Mouse (Mus musculus): ENCODE data around the gene Gdf15. TPM values are rescaled to one million over a fixed set of nuclear protein-coding genes. Genes with fewer than 3 reads are reported as not detected.

Gene Gdf15
- 0.89 TPM for total RNA-seq (2023)

GRCm38 (mm10) chr8:70632346-70632892 is at the start of gene Gdf15:
Gene Gdf15 (minus strand): TSS chr8:70632456.

GRCm38 (mm10) chr8:70673079-70673856 is 41.0 kb upstream of the Gdf15 start, which contains the start of gene Lsm4:
Gene Lsm4 (plus strand): TSS chr8:70673248.

GRCm38 (mm10) chr8:70660273-70660725 is 28.0 kb upstream of the Gdf15 start, which contains the start of gene Pgpep1:
Gene Pgpep1 (minus strand): TSS chr8:70660388.

GRCm38 (mm10) chr8:70615894-70616293 is 16.4 kb downstream of the Gdf15 start, which contains the start of gene Lrrc25:
Gene Lrrc25 (plus strand): TSS chr8:70616155.

GRCm38 (mm10) chr8:70608749-70609367 is 23.4 kb downstream of the Gdf15 start, which contains the start of gene Ssbp4:
Gene Ssbp4 (minus strand): TSS chr8:70608872.

GRCm38 (mm10) chr8:70593961-70594609 is 38.2 kb downstream of the Gdf15 start, which contains the start of gene Isyna1:
Gene Isyna1 (plus strand): TSS chr8:70594373.

Other genes with a start within 250 kb of the Gdf15 start
- 21.6 TPM for gene Crtc1, start 192.9 kb downstream of the Gdf15 start, total RNA-seq (2023)
- gene Klhl26, start 155.5 kb downstream of the Gdf15 start, total RNA-seq (2023): 7.7 TPM
- gene Tmem59l, start 145.1 kb downstream of the Gdf15 start, total RNA-seq (2023): not detected
- not detected for gene Crlf1, start 139.3 kb downstream of the Gdf15 start, total RNA-seq (2023)
- 51.6 TPM for gene Rex1bd, start 125.7 kb downstream of the Gdf15 start, total RNA-seq (2023)
- gene Uba52, start 121.7 kb downstream of the Gdf15 start, total RNA-seq (2023): 3,862 TPM
- gene Fkbp8, start 104.7 kb downstream of the Gdf15 start, total RNA-seq (2023): 240 TPM
- gene Kxd1, start 104.5 kb downstream of the Gdf15 start, total RNA-seq (2023): 61.7 TPM
- 34.7 TPM for gene Ell, start 93.0 kb downstream of the Gdf15 start, total RNA-seq (2023)
- gene Isyna1, start 38.1 kb downstream of the Gdf15 start, total RNA-seq (2023): 74.6 TPM
- gene Ssbp4, start 23.6 kb downstream of the Gdf15 start, total RNA-seq (2023): 116 TPM
- gene Lrrc25, start 16.3 kb downstream of the Gdf15 start, total RNA-seq (2023): 1.8 TPM
- 2.4 TPM for gene Pgpep1, start 27.9 kb upstream of the Gdf15 start, total RNA-seq (2023)
- gene Lsm4, start 40.8 kb upstream of the Gdf15 start, total RNA-seq (2023): 138 TPM
- 1,886 TPM for gene Jund, start 66.5 kb upstream of the Gdf15 start, total RNA-seq (2023)
- gene Iqcn, start 71.0 kb upstream of the Gdf15 start, total RNA-seq (2023): 7.8 TPM
- gene Gm3336, start 86.1 kb upstream of the Gdf15 start, total RNA-seq (2023): not detected
- 0.55 TPM for gene Pde4c, start 91.3 kb upstream of the Gdf15 start, total RNA-seq (2023)
- 5.1 TPM for gene Rab3a, start 122.2 kb upstream of the Gdf15 start, total RNA-seq (2023)
- gene Mpv17l2, start 128.5 kb upstream of the Gdf15 start, total RNA-seq (2023): 23.3 TPM
- 10.3 TPM for gene Pik3r2, start 144.3 kb upstream of the Gdf15 start, total RNA-seq (2023)
- 190 TPM for gene Mast3, start 172.6 kb upstream of the Gdf15 start, total RNA-seq (2023)
- gene Il12rb1, start 176.0 kb upstream of the Gdf15 start, total RNA-seq (2023): 2.8 TPM
- gene Arrdc2, start 207.3 kb upstream of the Gdf15 start, total RNA-seq (2023): 30.5 TPM
- gene Kcnn1, start 230.8 kb upstream of the Gdf15 start, total RNA-seq (2023): not detected
- 32.8 TPM for gene Ccdc124, start 241.5 kb upstream of the Gdf15 start, total RNA-seq (2023)